Mouse (Mus musculus) embryonic stem cell, embryonic (primary cell): ENCODE data around the gene Rgs4.

Experiments
- CTCF ChIA-PET, 4 experiments: fragments of 300-600 bp in 2 of 4; fragments of 350-600 bp in 2 of 4; sonication (Branson Sonifier 250); formaldehyde crosslinking; loops; one replicate each; lab custom pipeline; 2022; ENCODE audit warnings: inconsistent platforms in 2 of 4; lab: Charles Lee
- POLR2A ChIA-PET, 4 experiments: fragments of 300-600 bp in 2 of 4; fragments of 350-600 bp in 2 of 4; sonication (Branson Sonifier 250); formaldehyde crosslinking; loops; one replicate each; lab custom pipeline; 2022; ENCODE audit warnings: antibody characterized with exemption in 4 of 4, inconsistent platforms in 1 of 4; lab: Charles Lee

The Rgs4 gene

DNA sequence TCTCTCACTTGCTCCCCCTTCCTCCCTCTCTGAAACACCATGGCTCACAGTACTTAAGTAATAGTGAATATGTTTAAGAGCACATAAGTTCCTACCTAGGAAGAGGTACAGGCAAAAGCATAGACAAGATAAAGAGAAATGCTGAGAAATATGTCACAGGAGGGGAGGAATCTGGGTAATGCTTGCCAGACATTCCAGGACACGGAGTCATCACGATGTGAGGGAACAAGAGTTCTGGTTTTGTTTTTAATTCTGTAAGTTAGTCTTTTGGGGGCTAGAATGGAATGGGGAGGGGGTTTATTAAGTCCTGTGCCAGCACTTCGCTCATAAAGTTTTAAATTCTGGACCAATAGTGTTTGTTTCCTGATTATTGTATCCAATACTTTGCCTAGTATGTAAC is 52.1 kb downstream of the Rgs4 start:
- POLR2A ChIA-PET = no interaction called here
- CTCF ChIA-PET = no interaction called here

DNA sequence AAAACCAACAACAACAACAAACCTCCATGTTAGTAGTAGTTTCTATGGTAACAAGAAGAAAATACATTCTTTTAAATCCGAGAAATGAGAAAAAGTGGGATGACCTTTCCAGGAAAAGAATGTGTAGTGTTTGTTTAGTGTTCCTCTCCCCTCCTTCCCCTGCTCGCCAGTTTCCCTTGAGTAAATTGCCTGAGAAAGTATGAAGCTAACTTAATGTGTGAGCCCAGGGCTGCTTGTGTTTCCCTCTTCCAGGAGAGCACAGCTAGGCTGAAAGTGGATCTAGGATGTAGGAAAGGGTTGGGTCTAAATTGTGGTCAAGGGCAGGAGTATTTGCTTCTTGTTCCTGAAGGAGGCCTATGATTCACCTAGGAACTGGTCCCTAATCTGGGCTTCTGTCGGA is 53.9 kb downstream of the Rgs4 start:
- ChIA-PET POLR2A (no interaction called here), CTCF (no interaction called here)

DNA sequence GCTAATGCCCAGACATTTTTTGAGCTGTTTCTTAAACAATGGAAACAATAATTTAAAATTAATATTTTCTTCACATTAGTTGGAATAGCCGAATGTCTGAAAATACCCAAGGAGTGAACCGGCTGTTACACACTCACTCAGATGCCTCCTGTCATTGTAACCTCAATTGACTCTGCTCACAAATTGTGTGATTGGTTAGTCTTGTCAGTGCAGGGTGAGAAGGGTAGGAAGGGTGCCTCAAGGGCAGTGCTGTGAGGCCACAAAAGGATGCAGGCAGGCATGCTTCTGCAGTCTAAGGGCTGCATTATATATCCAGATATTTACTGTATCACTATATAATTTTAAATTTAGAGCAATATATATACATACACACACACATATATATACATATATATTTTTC is 54.4 kb downstream of the Rgs4 start:
- CTCF ChIA-PET = no interaction called here
- POLR2A ChIA-PET = no interaction called here
